Mouse (Mus musculus) adrenal gland, postnatal 10 days (tissue): ENCODE results near the gene Nrgn. TPM values are rescaled to one million over a fixed set of nuclear protein-coding genes. Genes with fewer than 3 reads are reported as not detected.
A peak's percentile ranks its signal among the peaks of the same experiment; 100 is the strongest.

Source experiments
- DNase-seq: peaks from one replicate; pipeline ENCODE4 v3.0.0; 2021; ENCODE audit warnings: mixed read lengths
- long read RNA-seq, 2 experiments: library from polyadenylated mRNA; stranded (forward); transcript quantifications; one replicate each; pipeline ENCODE4 v2.0.0; 2021
- total RNA-seq, 2 experiments: library from RNA; stranded (reverse); gene quantifications; 2 replicates each; pipeline ENCODE4 v1.2.3; 2021

The Nrgn gene
- 1 to 10 TPM; 4.2 to 5.4 TPM for total RNA-seq
- long read RNA-seq, experiment 1, partial matches to known transcripts = 0 of 7 reads
- long read RNA-seq, experiment 1, other reads (novel, unspliced or antisense) = 7 of 7 reads
- long read RNA-seq, experiment 2, partial matches to known transcripts = 0 of 3 reads
- long read RNA-seq, experiment 2, other reads (novel, unspliced or antisense) = 3 of 3 reads

DNA sequence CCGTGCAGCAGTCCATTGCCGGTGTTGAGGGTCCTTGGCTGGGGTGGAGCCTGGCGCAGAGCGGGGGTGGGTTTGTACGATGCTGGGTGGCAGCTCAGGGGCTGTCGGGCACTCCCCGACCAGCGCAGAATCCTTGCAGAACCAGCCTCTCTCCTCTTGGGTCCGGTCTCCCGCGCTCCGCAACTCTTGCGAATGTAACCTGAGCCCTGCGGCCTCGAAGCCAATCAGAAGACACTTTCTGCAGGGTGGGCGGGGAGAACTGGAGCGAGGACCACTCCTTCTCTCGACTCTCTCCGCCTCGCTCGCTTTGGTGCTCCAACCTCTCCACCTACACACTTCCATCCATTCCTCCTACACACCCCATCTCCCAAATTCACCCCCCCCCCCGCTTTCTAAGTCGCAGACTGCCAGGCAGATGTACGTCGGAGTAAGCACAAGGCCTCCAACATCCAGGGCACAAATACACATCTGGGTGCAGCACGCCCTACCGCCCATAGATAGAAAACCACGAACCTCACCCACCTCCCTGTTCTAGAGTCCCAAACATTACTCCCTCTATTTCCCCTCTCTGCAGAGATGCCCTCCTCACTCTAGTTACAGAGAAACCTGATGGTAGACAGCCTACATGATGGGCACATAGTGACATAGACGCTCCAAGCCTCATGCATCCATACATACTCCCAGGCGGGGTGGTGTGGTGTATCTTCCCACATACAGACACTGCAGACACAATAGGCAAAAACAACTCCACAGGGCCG, at the start of gene Nrgn:
Nrgn (minus strand) TSS at position 369 of the 758 bp plus-strand sequence.
- DNase-seq = peak; percentile 88

DNA sequence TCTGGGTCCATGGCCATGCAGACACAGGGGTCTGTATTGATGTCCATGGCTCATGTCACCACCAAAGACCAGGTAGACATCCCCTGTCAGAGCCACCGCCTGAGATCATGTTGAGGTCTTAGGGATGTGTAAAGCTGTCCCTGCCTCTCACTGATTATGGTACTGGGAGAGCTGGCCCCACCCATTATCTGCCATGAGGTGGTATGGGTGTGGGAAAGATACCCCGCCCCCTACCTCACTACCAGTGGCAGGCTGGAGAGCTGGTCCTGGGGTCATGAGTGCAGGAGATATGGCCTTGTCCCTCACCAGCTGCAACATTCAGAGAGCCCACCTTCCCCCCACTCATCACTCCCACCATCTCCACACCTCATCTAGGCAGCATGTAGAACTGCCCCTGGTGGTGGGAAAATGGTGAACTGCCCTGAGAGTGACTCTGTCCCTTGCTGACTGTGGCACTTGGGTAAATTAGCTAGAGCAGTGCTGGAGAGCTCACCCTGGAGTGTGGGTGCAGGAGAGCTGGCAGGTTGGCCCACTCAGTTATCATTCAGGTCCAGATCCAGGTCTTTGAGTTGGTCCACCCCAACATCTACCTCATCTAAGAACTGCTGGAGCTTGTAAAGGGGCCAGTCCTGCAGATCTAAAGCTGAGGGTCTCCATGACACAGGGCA, 48.0 kb upstream of the Nrgn start:
- no peak for DNase-seq

GRCm38 (mm10) chr9:37598637-37599036, 45.9 kb upstream of the Nrgn start:
- no peak for DNase-seq

DNA sequence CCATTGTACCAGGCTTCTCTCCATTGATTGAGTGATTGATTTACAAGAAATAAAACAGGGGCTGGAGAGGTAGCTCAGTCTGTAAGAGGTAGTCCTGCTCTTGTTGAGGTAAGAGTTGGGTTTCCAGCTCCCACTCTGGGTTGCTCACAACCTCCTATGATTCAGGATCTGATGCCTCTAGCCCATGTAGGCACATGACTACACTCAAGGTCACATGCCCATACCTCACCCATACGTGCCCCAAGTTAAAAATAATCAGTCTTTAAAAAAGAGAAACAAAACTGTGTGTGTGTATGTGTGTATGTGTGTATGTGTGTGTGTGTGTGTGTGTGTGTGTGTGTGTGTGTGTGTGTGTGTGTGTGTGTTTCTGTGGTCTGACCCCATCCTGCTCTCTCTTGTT, 42.9 kb upstream of the Nrgn start:
- DNase-seq = no peak

DNA sequence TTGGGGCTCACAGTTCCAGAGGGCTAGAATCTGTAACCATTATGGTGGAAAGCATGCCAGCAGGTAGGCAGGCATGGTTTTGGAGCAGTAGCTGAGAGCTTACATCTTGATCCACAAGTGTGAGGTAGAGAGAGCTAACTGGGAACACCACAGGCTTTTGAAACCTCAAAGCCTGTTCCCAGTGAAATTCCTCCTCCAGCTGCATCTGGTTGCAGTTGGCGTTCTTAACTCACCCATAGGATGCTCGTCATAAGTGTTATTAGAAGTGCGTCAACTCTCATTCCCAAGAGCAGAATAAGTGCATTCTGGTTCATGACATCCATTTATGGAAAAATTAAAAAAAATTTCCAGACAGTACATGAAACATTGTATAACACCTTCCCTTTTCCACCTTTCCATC, 41.0 kb upstream of the Nrgn start:
- DNase-seq = no peak

DNA sequence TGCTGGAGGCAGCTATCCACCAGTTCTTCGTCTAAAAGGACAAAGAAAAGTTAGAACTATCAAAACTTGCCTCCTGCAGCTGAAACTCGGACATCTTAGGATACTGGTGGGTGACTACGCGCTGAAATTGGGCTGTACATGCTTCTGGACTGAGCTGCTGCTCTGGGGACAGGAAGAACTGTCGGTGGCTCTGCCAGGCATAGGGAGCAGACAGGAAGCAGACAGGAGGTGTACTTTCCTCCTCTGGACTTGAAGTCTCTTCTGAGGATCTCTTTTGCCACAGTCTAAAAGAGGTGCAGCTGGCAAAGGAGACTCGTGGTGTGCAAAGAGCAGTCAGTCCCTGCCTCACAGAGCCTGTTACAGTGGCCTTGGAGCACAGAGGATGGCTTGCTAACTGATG, 39.9 kb upstream of the Nrgn start:
- no peak for DNase-seq

DNA sequence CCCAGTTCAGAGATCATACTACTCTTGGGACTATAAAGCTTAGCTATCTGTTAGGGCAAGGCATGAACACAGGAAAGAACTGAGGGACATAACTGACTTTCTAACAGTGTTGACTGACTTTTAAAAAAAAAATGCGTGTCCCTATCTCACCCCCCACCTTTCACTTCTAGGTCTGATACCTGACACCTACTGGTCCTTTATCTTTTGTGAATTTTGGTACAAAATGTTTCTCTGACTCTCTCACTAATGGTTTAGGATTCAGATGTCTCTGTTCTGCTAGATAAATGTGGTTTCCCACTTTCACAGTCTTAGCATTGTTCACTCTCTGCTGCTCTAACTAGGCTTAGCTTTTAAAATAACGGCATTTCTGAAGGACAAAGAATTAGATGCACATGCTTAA, 39.3 kb upstream of the Nrgn start:
- no peak for DNase-seq

DNA sequence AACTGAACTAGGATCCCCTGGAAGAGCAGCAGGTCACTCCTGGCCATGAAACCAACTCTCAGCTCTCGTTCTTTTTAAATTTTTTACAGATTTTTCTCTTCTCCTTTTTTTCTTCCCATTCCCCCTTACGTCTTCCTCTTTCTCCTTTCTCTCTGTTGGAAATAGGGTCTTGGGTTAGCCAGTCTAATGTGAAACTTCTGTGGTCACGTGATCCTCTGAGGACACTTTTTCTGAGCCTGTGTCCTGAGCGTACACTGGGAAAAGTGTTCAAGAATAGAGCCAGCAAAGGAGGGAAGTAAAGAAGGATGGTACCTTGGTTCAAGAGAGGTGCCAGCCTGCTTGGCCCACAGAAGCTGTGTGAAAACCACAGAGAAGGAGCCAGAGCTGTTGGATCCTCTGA, 37.7 kb upstream of the Nrgn start:
- DNase-seq = no peak

DNA sequence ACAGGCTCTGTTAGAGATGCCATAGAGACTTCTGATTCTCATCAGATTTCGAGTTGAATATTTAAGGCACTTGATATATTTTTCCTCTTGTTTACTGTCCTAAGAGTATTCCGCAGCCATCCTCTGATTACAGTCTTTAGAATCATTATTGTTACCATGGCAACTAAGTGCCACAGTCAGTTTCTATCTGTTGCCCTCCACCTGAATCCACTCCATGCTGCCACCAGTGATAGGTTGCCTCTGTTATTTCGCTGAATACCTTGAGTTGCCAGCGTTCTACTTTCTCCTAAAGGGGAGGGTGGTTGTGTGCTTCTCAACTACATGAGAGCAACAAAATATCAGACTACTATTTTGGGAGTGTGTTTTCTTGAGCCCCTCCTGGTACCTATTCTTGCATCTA, 34.0 kb upstream of the Nrgn start:
- DNase-seq = no peak

GRCm38 (mm10) chr9:37583594-37583993, 30.9 kb upstream of the Nrgn start:
- no peak for DNase-seq

DNA sequence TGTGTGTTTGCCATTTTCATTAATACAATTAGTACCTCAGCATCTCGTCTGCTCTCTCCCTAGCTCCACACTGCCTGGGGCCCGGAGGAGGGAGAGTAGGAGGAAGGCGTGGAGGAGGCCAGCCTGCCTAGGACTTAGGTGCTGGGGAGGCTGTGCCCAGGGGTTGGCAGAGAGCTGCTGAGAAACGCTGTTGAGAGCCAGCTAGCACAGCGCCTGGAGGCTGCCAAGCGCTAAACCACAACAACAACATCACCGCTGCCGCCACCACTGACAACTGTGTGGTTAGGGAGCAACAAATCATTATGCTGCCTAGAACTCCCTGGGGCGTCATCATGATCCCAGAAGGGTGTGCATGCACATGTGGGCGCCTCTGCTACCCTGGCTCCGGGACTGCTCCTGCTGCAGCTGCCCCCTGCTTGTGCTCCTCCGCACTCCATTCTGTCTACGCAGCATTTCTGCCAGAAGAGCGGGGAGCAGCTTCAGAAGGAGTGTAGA, 23.8 kb upstream of the Nrgn start:
- DNase-seq = peak; percentile 30

- DNase-seq = no peak
Observed at GRCm38 (mm10) chr9:37572204-37572876, 19.6 kb upstream of the Nrgn start.

DNA sequence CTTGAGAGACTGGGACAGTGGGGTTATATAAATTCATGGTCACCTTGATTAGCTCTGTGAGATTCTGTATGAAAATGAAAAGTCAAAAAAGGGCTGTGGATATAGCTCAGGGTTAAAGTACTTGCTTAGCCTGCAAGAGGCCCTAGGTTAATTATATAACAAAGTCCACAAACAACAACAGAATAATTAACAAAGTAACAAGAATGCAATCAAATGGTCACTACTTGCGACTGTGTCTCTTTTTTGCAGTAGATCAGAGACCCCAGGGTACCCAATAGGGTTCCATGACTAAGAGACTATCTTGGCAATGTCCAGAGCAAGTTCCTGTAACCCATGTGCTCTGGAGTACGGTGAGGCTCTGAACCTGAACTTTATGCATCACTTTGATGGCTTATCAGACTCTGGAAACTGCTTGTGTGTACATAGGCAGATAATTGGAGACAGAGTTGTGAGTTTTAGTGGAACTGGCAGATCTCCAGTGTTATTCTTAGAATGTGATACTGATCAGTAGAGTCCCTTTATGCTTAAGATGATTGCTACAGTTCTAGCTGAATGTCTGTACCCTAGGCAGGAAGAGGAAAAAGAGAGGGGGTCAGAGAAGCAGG, 16.6 kb upstream of the Nrgn start:
- DNase-seq = no peak

- no peak for DNase-seq
Observed at GRCm38 (mm10) chr9:37568605-37569214, 16.0 kb upstream of the Nrgn start.

DNA sequence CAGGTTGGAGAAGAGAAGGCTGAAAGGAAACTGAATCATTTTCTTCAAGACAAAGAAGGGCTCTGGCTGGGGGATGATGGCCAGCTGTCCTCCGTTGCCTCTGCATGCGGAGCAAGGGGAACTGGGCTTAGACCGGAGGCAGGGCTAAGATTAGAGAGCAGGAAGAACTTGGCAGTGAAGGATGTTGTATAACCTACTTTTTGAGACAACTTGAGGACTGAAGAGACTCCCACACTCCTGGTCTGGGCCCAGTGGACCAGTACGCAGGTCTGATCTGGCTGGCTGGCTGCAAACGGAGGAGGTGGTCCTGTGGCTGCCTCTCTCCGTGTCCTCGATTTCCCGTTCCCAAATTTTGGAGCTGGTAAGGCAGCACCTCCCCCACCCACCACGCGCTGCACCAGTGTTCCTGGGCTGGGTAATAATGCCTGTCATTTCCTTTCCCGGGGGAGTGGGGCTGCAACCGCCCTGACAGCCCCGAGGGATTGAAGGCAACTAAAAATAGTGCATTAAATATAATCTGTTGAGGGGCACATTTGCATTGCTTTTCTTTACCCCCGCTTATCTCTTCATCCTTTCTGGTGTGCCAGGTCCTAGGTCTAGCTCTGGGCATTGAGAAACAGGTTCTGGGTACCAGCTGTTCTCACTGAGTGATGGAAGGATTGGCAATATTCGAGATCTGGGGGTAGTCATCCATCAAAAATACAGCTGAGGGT, 15.3 kb upstream of the Nrgn start:
- DNase-seq = peak; percentile 32

DNA sequence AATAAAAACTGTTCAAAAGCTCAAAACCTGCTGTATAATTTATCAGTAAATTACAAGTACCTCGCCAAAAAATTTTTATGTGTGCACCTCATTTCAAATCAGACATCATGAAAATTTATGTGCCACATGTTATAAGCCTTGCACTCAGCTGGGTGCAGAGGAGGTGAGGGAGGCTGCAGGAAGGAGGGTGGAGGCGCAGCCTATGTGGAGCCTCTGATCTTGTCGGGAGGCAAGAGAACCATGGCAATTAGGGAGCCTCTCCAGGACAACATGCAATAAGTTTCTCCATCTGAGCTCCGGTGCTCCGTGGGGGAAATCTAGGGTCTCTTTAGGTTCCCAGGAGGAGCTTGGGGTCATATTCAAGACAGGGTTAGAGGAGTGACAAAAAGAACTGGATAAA, 14.8 kb upstream of the Nrgn start:
- DNase-seq = no peak

DNA sequence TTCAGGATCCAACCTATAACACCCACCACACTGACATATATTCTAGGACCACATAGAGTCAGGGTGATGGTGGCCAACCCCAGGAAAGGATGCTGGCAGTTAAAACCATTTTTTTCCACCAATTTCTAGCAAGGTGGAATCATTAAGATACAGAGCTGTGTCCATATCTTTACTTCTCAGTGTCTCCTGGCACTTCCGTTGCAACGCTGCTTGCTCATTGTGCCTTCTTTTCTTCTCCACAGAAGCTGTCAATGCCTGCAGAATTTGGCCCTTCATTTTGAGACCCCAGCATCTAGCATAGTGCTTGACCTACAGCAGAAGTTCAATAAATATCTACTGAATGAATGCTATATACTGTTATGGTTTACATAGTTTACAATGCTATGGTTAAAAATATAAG, 14.3 kb upstream of the Nrgn start:
- DNase-seq = no peak

GRCm38 (mm10) chr9:37563805-37564204, 11.1 kb upstream of the Nrgn start:
- no peak for DNase-seq

- DNase-seq = no peak
Observed at GRCm38 (mm10) chr9:37560617-37561016, 7.9 kb upstream of the Nrgn start.

GRCm38 (mm10) chr9:37556366-37556765, 3.7 kb upstream of the Nrgn start:
- no peak for DNase-seq
